In the genomic region with DNA sequence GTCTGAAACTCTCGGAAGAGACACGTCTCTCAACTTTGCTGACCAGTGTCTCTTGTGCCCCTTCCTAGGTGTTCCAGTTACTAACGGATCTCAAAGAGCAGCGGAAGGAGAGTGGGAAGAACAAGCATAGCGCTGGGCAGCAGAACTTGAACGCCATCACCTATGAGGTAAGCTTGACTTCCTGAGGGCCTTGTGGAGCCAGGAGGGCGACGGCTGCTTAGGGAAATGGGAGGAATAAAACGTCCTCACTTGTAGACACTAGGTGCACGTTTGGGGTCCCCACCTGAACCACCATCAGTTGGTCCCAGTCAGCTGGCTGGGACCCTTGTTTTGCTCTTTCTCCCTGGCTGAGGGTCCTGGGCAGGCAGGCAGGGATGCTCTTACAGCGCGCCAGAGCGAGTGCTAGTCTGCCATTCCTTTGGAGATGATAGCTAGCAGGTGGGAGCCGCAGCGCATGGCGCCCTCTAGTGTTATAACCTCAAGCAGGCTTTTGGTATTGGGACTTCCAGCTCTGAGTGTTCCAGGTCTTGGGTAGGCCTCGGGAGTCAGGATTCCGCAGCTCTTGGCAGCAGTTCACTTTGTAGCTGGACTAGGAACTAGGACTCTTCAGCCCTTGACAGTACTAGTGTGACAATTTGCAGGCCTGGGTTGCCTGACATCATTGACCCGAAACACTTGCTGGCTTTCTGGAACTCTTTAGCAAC, we compare ENCODE assay signal across 9 mouse cellular contexts. TPM values are rescaled to one million over a fixed set of nuclear protein-coding genes. Genes with fewer than 3 reads are reported as not detected.
DNase-seq lines count a peak whose midpoint lies in the region; TF ChIP-seq lines count a peak whose summit lies in the region.
"Had no signal": no experiment of that assay in that cellular context is flagged by ENCODE, and none has a peak within 500 bp of the region (broad histone marks: within the 10 kb centered on the region; RNA-seq: fewer than 3 reads in every experiment).

No protein-coding gene starts in this region.

- peak; percentile 96 for TF ChIP-seq CTCF in ES-Bruce4 (IDR thresholded peaks at IDR 0.05; ENCODE audit: low read depth, low read length)
- TF ChIP-seq CTCF in gastrocnemius, adult 2 months (IDR thresholded peaks at IDR 0.05): peak; percentile 88
- TF ChIP-seq CTCF in liver, adult 2 months (IDR thresholded peaks at IDR 0.05; ENCODE audit: low read depth, low read length): peak; percentile 92

- H3K9ac ChIP-seq in ES-Bruce4 (ENCODE audit: low read depth, poor library complexity, severe bottlenecking): no peak overlapping the region
- H3K9ac ChIP-seq in liver, adult 2 months (ENCODE audit: low read depth, low read length): no peak overlapping the region
- H3K9ac ChIP-seq: hindbrain, embryonic 15.5 days had no signal

- H3K79me2 ChIP-seq in liver, adult 2 months (ENCODE audit: control insufficient read depth, insufficient read depth, low read length): peaks cover 4% of the 10 kb centered on the region; the same call in 1 of the 2 replicates

- no peak overlapping the region for H3K4me3 ChIP-seq in ES-Bruce4 (ENCODE audit: low read depth, low read length)
- no peak overlapping the region for H3K4me3 ChIP-seq in gastrocnemius, adult 2 months
- H3K4me3 ChIP-seq in liver, adult 2 months (ENCODE audit: insufficient read depth, low read depth, low read length): no peak overlapping the region
- H3K4me3 ChIP-seq: hindbrain, embryonic 15.5 days had no signal

- WGBS in liver, adult 2 months: 59% methylated on average over 19 of the region's 19 CpGs

- DNase-seq in 416B (ENCODE audit: low read depth): peak; percentile 62
- peak; percentile 41 for DNase-seq in c-Kit-positive CD71-positive TER-119-negative erythroid progenitor cells, embryonic 14.5 days (ENCODE audit: low read depth)
- DNase-seq in gastrocnemius, adult 2 months: peak; percentile 80
- peak; percentile 83 for DNase-seq in kidney, adult 9 months
- DNase-seq in liver, adult 2 months (ENCODE audit: extremely low read depth, low read depth, low spot score): peak; percentile 90
- peak; percentile 44 for DNase-seq in right cerebral cortex, adult 18-20 months
- peak; percentile 48 for DNase-seq in yolk sac, embryonic 10.5 days (ENCODE audit: low spot score)

- no peak for TF ChIP-seq POLR2A in ES-Bruce4 (IDR thresholded peaks at IDR 0.05; ENCODE audit: insufficient read depth, low read length)
- TF ChIP-seq POLR2A in liver, adult 2 months (IDR thresholded peaks at IDR 0.05; ENCODE audit: extremely low read depth, insufficient read depth, low read length): no peak

- no peaks in the 10 kb centered on the region for H3K27me3 ChIP-seq in ES-Bruce4 (ENCODE audit: control insufficient read depth, insufficient read depth, low read length, poor library complexity, severe bottlenecking)
- no peaks in the 10 kb centered on the region for H3K27me3 ChIP-seq in liver, adult 2 months (ENCODE audit: control insufficient read depth, insufficient read depth, low read length)
- H3K27me3 ChIP-seq: hindbrain, embryonic 15.5 days had no signal

- no peaks in the 10 kb centered on the region for H3K4me1 ChIP-seq in ES-Bruce4 (ENCODE audit: control insufficient read depth, insufficient read depth, low read length)
- peaks cover 18% of the 10 kb centered on the region for H3K4me1 ChIP-seq in liver, adult 2 months (ENCODE audit: control insufficient read depth, insufficient read depth, low read length)
- H3K4me1 ChIP-seq: hindbrain, embryonic 15.5 days had no signal

- intact Hi-C loops in gastrocnemius, adult 2 months (cut with DNase I): loop anchor here (1.0 to 5.0 kb wide), 2 partner anchors 15 to 41 kb away; no protein-coding TSS in a partner anchor

- H3K36me3 ChIP-seq in ES-Bruce4 (ENCODE audit: control insufficient read depth, insufficient read depth, low read length, poor library complexity, severe bottlenecking): peaks cover 14% of the 10 kb centered on the region
- H3K36me3 ChIP-seq in liver, adult 2 months (ENCODE audit: control insufficient read depth, insufficient read depth, low read length): peaks cover 32% of the 10 kb centered on the region

- H3K27ac ChIP-seq in ES-Bruce4 (ENCODE audit: insufficient read depth, low read length): no peak overlapping the region
- no peak overlapping the region for H3K27ac ChIP-seq in gastrocnemius, adult 2 months
- H3K27ac ChIP-seq in liver, adult 2 months (replicated peaks; ENCODE audit: insufficient read depth, low read depth, low read length): peak overlapping the region; percentile 60
- H3K27ac ChIP-seq: hindbrain, embryonic 15.5 days had no signal

- no peak for TF ChIP-seq EP300 in ES-Bruce4 (IDR thresholded peaks at IDR 0.05; ENCODE audit: insufficient read depth, low read depth, low read length)

- no peaks in the 10 kb centered on the region for H3K9me3 ChIP-seq in ES-Bruce4 (replicated peaks; ENCODE audit: control insufficient read depth, insufficient read depth, low read length, poor library complexity, severe bottlenecking)
- H3K9me3 ChIP-seq: hindbrain, embryonic 15.5 days had no signal

RNA-seq across cellular contexts. Expression of a gene that starts 8.8 kb away (rescaled TPM):
- polyA plus RNA-seq in ES-Bruce4 (2011; ENCODE audit: insufficient read depth, insufficient read length, low read depth, missing spikeins): 25.7 and 30.0 TPM in 2 replicates
- total RNA-seq in gastrocnemius, adult 2 months (2021): 10 to 100 TPM; 18.7 to 19.3 TPM
- 27.8 and 33.6 TPM in 2 replicates for total RNA-seq in liver, adult 2 months (2014; rRNA removed)
- polyA plus RNA-seq in liver, adult 2 months (2012; rRNA removed): 11.8 and 14.7 TPM in 2 replicates

RNA-seq across cellular contexts. Expression of a gene that starts 8.9 kb away (rescaled TPM):
- 60.7 and 63.4 TPM in 2 replicates for polyA plus RNA-seq in ES-Bruce4 (2011; ENCODE audit: insufficient read depth, insufficient read length, low read depth, missing spikeins)
- 10 to 100 TPM in 1 of 2 experiments, 1 to 10 TPM in 1; 9.3 to 13.2 TPM for total RNA-seq in gastrocnemius, adult 2 months (2021)
- total RNA-seq in liver, adult 2 months (2014; rRNA removed): 683 and 898 TPM in 2 replicates
- 622 and 696 TPM in 2 replicates for polyA plus RNA-seq in liver, adult 2 months (2012; rRNA removed)

RNA-seq across cellular contexts. Expression of a gene that starts 35.1 kb away (rescaled TPM):
- 11.5 and 13.3 TPM in 2 replicates for polyA plus RNA-seq in ES-Bruce4 (2011; ENCODE audit: insufficient read depth, insufficient read length, low read depth, missing spikeins)
- total RNA-seq in gastrocnemius, adult 2 months (2021): 1 to 10 TPM; 5.6 to 8.3 TPM
- 13.6 and 21.1 TPM in 2 replicates for total RNA-seq in liver, adult 2 months (2014; rRNA removed)
- 17.6 and 18.6 TPM in 2 replicates for polyA plus RNA-seq in liver, adult 2 months (2012; rRNA removed)

RNA-seq across cellular contexts. Expression of a gene that starts 35.2 kb away (rescaled TPM):
- polyA plus RNA-seq in ES-Bruce4 (2011; ENCODE audit: insufficient read depth, insufficient read length, low read depth, missing spikeins): 35.6 and 44.8 TPM in 2 replicates
- 1 to 10 TPM; 3.7 to 5.4 TPM for total RNA-seq in gastrocnemius, adult 2 months (2021)
- 15.6 and 20.1 TPM in 2 replicates for total RNA-seq in liver, adult 2 months (2014; rRNA removed)
- polyA plus RNA-seq in liver, adult 2 months (2012; rRNA removed): 9.3 and 10.8 TPM in 2 replicates

Comparison
In these comparisons a context has a peak if more than half of its experiments do, and no peak if none do; other contexts are left out.
1. RNA of a gene that starts 8.9 kb away (total RNA-seq): 683 to 898 TPM in liver, adult 2 months; 9.3 to 13.2 TPM in gastrocnemius, adult 2 months; every median in the first group is over 10 times any median in the second.
2. Peak in every context shown above with its lines, with median percentiles within 50 percentile points of each other: DNase-seq and CTCF ChIP-seq.